Mouse (Mus musculus): ENCODE measurements at regions not wholly inside any gene's neighbourhood (a gene's known extent, or its start where the extent isn't known, plus 50 kb on each side); places are given as distances from the start of the nearest gene placed in this dataset.

- intact Hi-C loops (cut with DNase I): no loop called here
Measured at GRCm38 (mm10) chr9:49973974-49974495, 175.3 kb upstream of the Ncam1 start.

GRCm38 (mm10) chr9:49969429-49969828, 170.7 kb upstream of the Ncam1 start:
- intact Hi-C loops (cut with DNase I): no loop called here

More at GRCm38 (mm10) chr9:49973974-49974495, 175.3 kb upstream of the Ncam1 start:
- DNase-seq (ENCODE audit: extremely low spot score in 1 of 2, low spot score in 2 of 2): no peak

GRCm38 (mm10) chr9:49964666-49965065, 165.9 kb upstream of the Ncam1 start:
- no peak for DNase-seq (ENCODE audit: extremely low spot score in 1 of 2, low spot score in 2 of 2)
- intact Hi-C loops (cut with DNase I): no loop called here

More at GRCm38 (mm10) chr9:49969429-49969828, 170.7 kb upstream of the Ncam1 start:
- no peak for DNase-seq (ENCODE audit: extremely low spot score in 1 of 2, low spot score in 2 of 2)

- intact Hi-C loops (cut with DNase I): no loop called here
- no peak for DNase-seq (ENCODE audit: extremely low spot score in 1 of 2, low spot score in 2 of 2)
Measured at GRCm38 (mm10) chr9:49962561-49963071, 163.9 kb upstream of the Ncam1 start.

- DNase-seq (ENCODE audit: extremely low spot score in 1 of 2, low spot score in 2 of 2): peak; percentile 18 to 37
- intact Hi-C loops (cut with DNase I): no loop called here
Measured at GRCm38 (mm10) chr9:49961965-49962364, 163.2 kb upstream of the Ncam1 start.

GRCm38 (mm10) chr9:49961329-49961728, 162.6 kb upstream of the Ncam1 start:
- no peak for DNase-seq (ENCODE audit: extremely low spot score in 1 of 2, low spot score in 2 of 2)
- intact Hi-C loops (cut with DNase I): no loop called here

- intact Hi-C loops (cut with DNase I): no loop called here
- no peak for DNase-seq (ENCODE audit: extremely low spot score in 1 of 2, low spot score in 2 of 2)
Measured at GRCm38 (mm10) chr9:49959987-49960386, 161.3 kb upstream of the Ncam1 start.

GRCm38 (mm10) chr9:49958890-49959289, 160.2 kb upstream of the Ncam1 start:
- DNase-seq (ENCODE audit: extremely low spot score in 1 of 2, low spot score in 2 of 2): no peak
- intact Hi-C loops (cut with DNase I): no loop called here

GRCm38 (mm10) chr9:49954601-49955000, 155.9 kb upstream of the Ncam1 start:
- intact Hi-C loops (cut with DNase I): no loop called here
- DNase-seq (ENCODE audit: extremely low spot score in 1 of 2, low spot score in 2 of 2): no peak

GRCm38 (mm10) chr9:49950321-49950720, 151.6 kb upstream of the Ncam1 start:
- no peak for DNase-seq (ENCODE audit: extremely low spot score in 1 of 2, low spot score in 2 of 2)
- intact Hi-C loops (cut with DNase I): no loop called here

GRCm38 (mm10) chr9:49948546-49948945, 149.8 kb upstream of the Ncam1 start:
- intact Hi-C loops (cut with DNase I): no loop called here
- no peak for DNase-seq (ENCODE audit: extremely low spot score in 1 of 2, low spot score in 2 of 2)

- no peak for DNase-seq (ENCODE audit: extremely low spot score in 1 of 2, low spot score in 2 of 2)
- intact Hi-C loops (cut with DNase I): no loop called here
Measured at GRCm38 (mm10) chr9:49946857-49947256, 148.1 kb upstream of the Ncam1 start.

GRCm38 (mm10) chr9:49935555-49936376, 137.0 kb upstream of the Ncam1 start:
- intact Hi-C loops (cut with DNase I): no loop called here
- DNase-seq (ENCODE audit: extremely low spot score in 1 of 2, low spot score in 2 of 2): peak; percentile 45 to 50

GRCm38 (mm10) chr9:49928041-49928656, 129.4 kb upstream of the Ncam1 start:
- intact Hi-C loops (cut with DNase I): loop anchor here (5.0 kb wide), 1 partner anchor 131 kb away; the partner anchor contains the start of gene Ncam1
- no peak for DNase-seq (ENCODE audit: extremely low spot score in 1 of 2, low spot score in 2 of 2)

GRCm38 (mm10) chr9:49927281-49927680, 128.6 kb upstream of the Ncam1 start:
- intact Hi-C loops (cut with DNase I): loop anchor here (5.0 kb wide), 1 partner anchor 130 kb away; the partner anchor contains the start of gene Ncam1

GRCm38 (mm10) chr9:49925796-49926195, 127.1 kb upstream of the Ncam1 start:
- intact Hi-C loops (cut with DNase I): loop anchor here (5.0 kb wide), 1 partner anchor 128 kb away; the partner anchor contains the start of gene Ncam1
- no peak for DNase-seq (ENCODE audit: extremely low spot score in 1 of 2, low spot score in 2 of 2)

More at GRCm38 (mm10) chr9:49927281-49927680, 128.6 kb upstream of the Ncam1 start:
- no peak for DNase-seq (ENCODE audit: extremely low spot score in 1 of 2, low spot score in 2 of 2)

- intact Hi-C loops (cut with DNase I): no loop called here
- DNase-seq (ENCODE audit: extremely low spot score in 1 of 2, low spot score in 2 of 2): no peak
Measured at GRCm38 (mm10) chr9:49923981-49924501, 125.3 kb upstream of the Ncam1 start.

GRCm38 (mm10) chr9:49922770-49923169, 124.0 kb upstream of the Ncam1 start:
- peak in 1 of 2 experiments; percentile 27 for DNase-seq (ENCODE audit: extremely low spot score in 1 of 2, low spot score in 2 of 2)
- intact Hi-C loops (cut with DNase I): no loop called here

- no peak for DNase-seq (ENCODE audit: extremely low spot score in 1 of 2, low spot score in 2 of 2)
- intact Hi-C loops (cut with DNase I): no loop called here
Measured at GRCm38 (mm10) chr9:49922162-49922561, 123.4 kb upstream of the Ncam1 start.
